Mouse (Mus musculus) neural tube, postnatal 0 days (tissue): ENCODE results near the gene Clca4a. TPM values are rescaled to one million over a fixed set of nuclear protein-coding genes. Genes with fewer than 3 reads are reported as not detected.

ENCODE experiments used
- polyA plus RNA-seq: library from polyadenylated mRNA; unstranded; fragments of >200 nt; fragmentation: Nextera tagmentation; extraction: Ambion mirVana; gene quantifications from 2 replicates; pipeline ENCODE4 v1.2.1, GENCODE M21; 2015

Clca4a gene
- polyA plus RNA-seq: not detected in 2 replicates

GRCm38 (mm10) chr3:144974945-144975344, at the start of gene Clca4a:
Gene Clca4a, minus strand, starts transcription at chr3:144975045.

GRCm38 (mm10) chr3:144932335-144932734, 42.5 kb downstream of the Clca4a start, which contains the start of gene Clca4b:
Gene Clca4b, minus strand, starts transcription at chr3:144932529.

Other genes starting within 250 kb of the Clca4a start
- gene Clca3a1, start 214.1 kb downstream of the Clca4a start, polyA plus RNA-seq: 0.28 and 0.48 TPM in 2 replicates
- gene Clca3a2, start 155.6 kb downstream of the Clca4a start, polyA plus RNA-seq: 0.14 and 0.43 TPM in 2 replicates
- not detected in 2 replicates for gene Clca3b, start 125.7 kb downstream of the Clca4a start, polyA plus RNA-seq
- gene Clca4b, start 42.5 kb downstream of the Clca4a start, polyA plus RNA-seq: not detected in 2 replicates
- not detected in 2 replicates for gene Clca1, start 57.7 kb upstream of the Clca4a start, polyA plus RNA-seq
- not detected in 2 replicates for gene Clca2, start 124.4 kb upstream of the Clca4a start, polyA plus RNA-seq
- 9.1 and 9.5 TPM in 2 replicates for gene Odf2l, start 143.5 kb upstream of the Clca4a start, polyA plus RNA-seq